Mouse (Mus musculus) kidney, postnatal 0 days (tissue): Measurements from ENCODE around the gene Thra. TPM values are rescaled to one million over a fixed set of nuclear protein-coding genes. Genes with fewer than 3 reads are reported as not detected.
A peak's percentile ranks its signal among the peaks of the same experiment; 100 is the strongest.

Source experiments
- ATAC-seq: fragments of 200-750 bp; cut with Nextera tagmentation; replicated peaks from 2 replicates; pipeline ENCODE4 v1.8.0; 2017; ENCODE audit warnings: low read depth, moderate number of reproducible peaks, moderate TSS enrichment, moderate library complexity; ENCODE audit not compliant: low FRiP score
- DNase-seq: peaks from one replicate; pipeline ENCODE4 v3.0.0-alpha.2; 2016; ENCODE audit warnings: low spot score
- H3K27ac ChIP-seq: fragments of 300-500 bp; sonication (generic); 2 replicates; pipeline ENCODE4 v1.5.1; 2014; ENCODE audit warnings: mild to moderate bottlenecking
- H3K27me3 ChIP-seq: fragments of 300-500 bp; sonication (generic); 2 replicates; pipeline ENCODE4 v1.6.1; 2014; ENCODE audit warnings: low read length, mixed read lengths; ENCODE audit not compliant: insufficient read depth
- H3K36me3 ChIP-seq: fragments of 300-500 bp; sonication (generic); 2 replicates; pipeline ENCODE4 v1.6.1; 2014; ENCODE audit warnings: low read length, mixed read lengths; ENCODE audit not compliant: insufficient read depth
- H3K4me1 ChIP-seq: fragments of 300-500 bp; sonication (generic); replicated peaks from 2 replicates; pipeline ENCODE4 v1.6.1; 2014; ENCODE audit warnings: antibody characterized with exemption, low read length, mixed read lengths; ENCODE audit not compliant: insufficient read depth
- H3K4me2 ChIP-seq: fragments of 300-500 bp; sonication (generic); 2 replicates; pipeline ENCODE4 v1.6.1; 2014; ENCODE audit warnings: mild to moderate bottlenecking, low read length, moderate library complexity, mixed read lengths
- H3K4me3 ChIP-seq: fragments of 300-500 bp; sonication (generic); replicated peaks from 2 replicates; pipeline ENCODE4 v1.5.1; 2014; ENCODE audit warnings: low read depth, low read length
- H3K9ac ChIP-seq: fragments of 300-500 bp; sonication (generic); 2 replicates; pipeline ENCODE4 v1.6.1; 2014; ENCODE audit warnings: low read depth, low read length
- H3K9me3 ChIP-seq: fragments of 300-500 bp; sonication (generic); replicated peaks from 2 replicates; pipeline ENCODE4 v1.6.1; 2016; ENCODE audit warnings: low read length, inconsistent platforms, mixed read lengths
- CTCF ChIP-seq: IDR thresholded peaks from 2 replicates; pipeline ENCODE4 v1.5.1; 2016; ENCODE audit warnings: antibody characterized with exemption, low read depth, mild to moderate bottlenecking, moderate library complexity
- WGBS: fragments of 180-500 bp; shearing (Covaris S2); extraction: QIAGEN DNeasy Blood & Tissue Kit; methylation state at CpG from one replicate; pipeline ENCODE4 v1.1.7; 2014; 5-methylcytosine and 5-hydroxymethylcytosine counted together
- polyA plus RNA-seq: library from polyadenylated mRNA; unstranded; fragments of >200 nt; fragmentation: Nextera tagmentation; extraction: Ambion mirVana; gene quantifications from 2 replicates; pipeline ENCODE4 v1.2.1, GENCODE M21; 2015

The Thra gene
- polyA plus RNA-seq, 1 experiment from 2014 or later = 26.1 TPM

- DNase-seq = no peak
- no peak for TF ChIP-seq CTCF
- Histone ChIP-seq H3K27me3 (no peaks in the 10 kb centered on the region), H3K4me1 (peaks cover 11% of the 10 kb centered on the region), H3K27ac (no peak overlapping the region), H3K4me2 (no peak overlapping the region), H3K9me3 (no peaks in the 10 kb centered on the region), H3K4me3 (no peak overlapping the region), H3K36me3 (peaks cover 34% of the 10 kb centered on the region), H3K9ac (no peak overlapping the region)
- 79% methylated on average over 12 of the region's 12 CpGs for WGBS
- no peak for ATAC-seq
Measured at GRCm38 (mm10) chr11:98697225-98697624, 43.2 kb upstream of the Thra start.

GRCm38 (mm10) chr11:98698849-98699640, 41.4 kb upstream of the Thra start:
- H3K9ac ChIP-seq = no peak overlapping the region; the same call in 1 of the 2 replicates
- peaks cover 11% of the 10 kb centered on the region for H3K4me1 ChIP-seq
- H3K9me3 ChIP-seq = no peaks in the 10 kb centered on the region
- TF ChIP-seq CTCF = no peak
- H3K4me3 ChIP-seq = no peak overlapping the region
- DNase-seq (no peak), ATAC-seq (no peak)
- 85% methylated on average over 16 of the region's 16 CpGs for WGBS
- H3K4me2 ChIP-seq = no peak overlapping the region
- H3K36me3 ChIP-seq = peaks cover 18% of the 10 kb centered on the region
- H3K27me3 ChIP-seq = no peaks in the 10 kb centered on the region
- H3K27ac ChIP-seq = no peak overlapping the region

- no peaks in the 10 kb centered on the region for H3K27me3 ChIP-seq
- H3K27ac ChIP-seq = no peak overlapping the region
- DNase-seq = peak; percentile 86
- H3K4me3 ChIP-seq = no peak overlapping the region
- peak; percentile 25; the same call in 1 of the 2 replicates for ATAC-seq
- no peak overlapping the region for H3K4me2 ChIP-seq
- no peaks in the 10 kb centered on the region for H3K9me3 ChIP-seq
- TF ChIP-seq CTCF = peak; percentile 91
- WGBS = 27% methylated on average over 4 of the region's 4 CpGs
- H3K36me3 ChIP-seq = peaks cover 14% of the 10 kb centered on the region; the same call in 1 of the 2 replicates
- no peak overlapping the region for H3K9ac ChIP-seq
- peaks cover 15% of the 10 kb centered on the region for H3K4me1 ChIP-seq
Measured at GRCm38 (mm10) chr11:98699911-98700310, 40.5 kb upstream of the Thra start.

- Histone ChIP-seq H3K27ac (no peak within 1 kb of the TSS), H3K36me3 (0 out of 2 replicates have a peak, but pooled peaks cover 10% of the 10 kb centered on the region), H3K9ac (no peak within 1 kb of the TSS; the same call in 1 of the 2 replicates), H3K9me3 (no peaks in the 10 kb centered on the region), H3K4me3 (no peak within 1 kb of the TSS), H3K27me3 (no peaks in the 10 kb centered on the region), H3K4me2 (no peak within 1 kb of the TSS), H3K4me1 (peaks cover 17% of the 10 kb centered on the region; the same call in 1 of the 2 replicates)
- no peak for ATAC-seq
- no peak for TF ChIP-seq CTCF
- 41% methylated on average over 10 of the region's 10 CpGs for WGBS
- DNase-seq = no peak
Measured at GRCm38 (mm10) chr11:98701213-98701670, 39.2 kb upstream of the Thra start, which contains the start of gene Csf3. Csf3 (plus strand) TSS chr11:98701263.

GRCm38 (mm10) chr11:98702323-98702722, 38.1 kb upstream of the Thra start:
- peaks cover 16% of the 10 kb centered on the region for H3K4me1 ChIP-seq
- no peak overlapping the region for H3K27ac ChIP-seq
- no peak for TF ChIP-seq CTCF
- H3K9ac ChIP-seq = no peak overlapping the region
- 64% methylated on average over 5 of the region's 5 CpGs for WGBS
- no peak for ATAC-seq
- H3K4me3 ChIP-seq = no peak overlapping the region
- H3K36me3 ChIP-seq = 0 out of 2 replicates have a peak, but pooled peaks cover 13% of the 10 kb centered on the region
- no peaks in the 10 kb centered on the region for H3K27me3 ChIP-seq
- H3K9me3 ChIP-seq = no peaks in the 10 kb centered on the region
- no peak overlapping the region for H3K4me2 ChIP-seq
- no peak for DNase-seq

- no peaks in the 10 kb centered on the region for H3K27me3 ChIP-seq
- WGBS = 48% methylated on average over 10 of the region's 10 CpGs
- 0 out of 2 replicates have a peak, but pooled peaks cover 13% of the 10 kb centered on the region for H3K36me3 ChIP-seq
- no peaks in the 10 kb centered on the region for H3K9me3 ChIP-seq
- ATAC-seq = no peak
- H3K4me3 ChIP-seq = no peak overlapping the region
- DNase-seq = peak; percentile 62
- H3K9ac ChIP-seq = no peak overlapping the region
- peaks cover 42% of the 10 kb centered on the region for H3K4me1 ChIP-seq
- TF ChIP-seq CTCF = peak; percentile 37; the same call in 1 of the 2 replicates
- peak overlapping the region; percentile 70 for H3K27ac ChIP-seq
- 0 out of 2 replicates have a peak overlapping the region, but pooled peaks have one; percentile 5 for H3K4me2 ChIP-seq
Measured at GRCm38 (mm10) chr11:98705021-98705420, 35.4 kb upstream of the Thra start.
